Mouse (Mus musculus) olfactory bulb, adult 2 months (tissue): ENCODE measurements around the gene Aar2. TPM values are rescaled to one million over a fixed set of nuclear protein-coding genes. Genes with fewer than 3 reads are reported as not detected.

Experiments used
- H3K27ac ChIP-seq: fragments of 200-500 bp; 2 replicates; pipeline ENCODE4 v1.5.1; 2012; ENCODE audit warnings: low read depth, low read length; ENCODE audit not compliant: insufficient read depth
- H3K4me1 ChIP-seq: fragments of 200-500 bp; 2 replicates; pipeline ENCODE4 v1.6.1; 2012; ENCODE audit warnings: low read length; ENCODE audit not compliant: control insufficient read depth, insufficient read depth
- H3K4me3 ChIP-seq: fragments of 200-500 bp; 2 replicates; pipeline ENCODE4 v1.5.1; 2012; ENCODE audit warnings: mild to moderate bottlenecking, low read depth, low read length, moderate library complexity; ENCODE audit not compliant: insufficient read depth
- CTCF ChIP-seq: fragments of 200-500 bp; IDR thresholded peaks from 2 replicates; pipeline ENCODE4 v1.5.1; 2012; ENCODE audit warnings: low read depth, mild to moderate bottlenecking, low read length, moderate library complexity; ENCODE audit not compliant: insufficient read depth
- POLR2A ChIP-seq: fragments of 200-500 bp; IDR thresholded peaks from 2 replicates; pipeline ENCODE4 v1.6.1; 2012; ENCODE audit warnings: mild to moderate bottlenecking, low read depth, low read length, moderate library complexity; ENCODE audit not compliant: insufficient read depth
- WGBS: fragments of 180-500 bp; shearing (Covaris S2); methylation state at CpG from one replicate; pipeline ENCODE4 v1.1.7; 2018; 5-methylcytosine and 5-hydroxymethylcytosine counted together
- polyA plus RNA-seq: library from polyadenylated mRNA; stranded (reverse); fragments of >200 nt; gene quantifications from 2 replicates; pipeline ENCODE4 v1.2.4, GENCODE M21; 2012; ENCODE audit warnings: low replicate concordance; ENCODE audit not compliant: missing spikeins, insufficient read depth, insufficient read length

Gene Aar2
- polyA plus RNA-seq, 1 experiment = not detected

DNA sequence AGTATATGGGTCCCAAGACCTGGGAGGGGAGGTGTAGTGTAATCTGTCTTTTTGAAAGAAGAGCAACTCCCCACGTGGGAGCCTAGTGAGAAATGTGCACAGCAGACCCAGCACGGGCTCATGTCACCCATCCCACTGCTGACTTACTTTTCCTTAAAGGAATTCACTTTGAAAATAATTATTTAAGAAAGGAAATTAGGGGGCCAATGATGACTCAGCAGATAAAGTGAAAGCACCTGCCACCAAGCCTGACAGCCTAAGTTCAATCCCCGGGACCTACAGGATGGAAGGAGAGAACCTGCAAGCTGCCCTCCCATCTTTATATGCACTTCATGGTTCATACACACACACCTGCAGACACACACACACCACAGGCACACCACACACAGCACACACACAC lies 3.6 kb upstream of the Aar2 start:
- WGBS = 40% methylated on average over 3 of the region's 3 CpGs
- H3K4me1 ChIP-seq = peaks cover 10% of the 10 kb centered on the region; the same call in 1 of the 2 replicates
- H3K27ac ChIP-seq = no peak overlapping the region
- H3K4me3 ChIP-seq = no peak overlapping the region
- TF ChIP-seq CTCF (no peak), POLR2A (no peak)

DNA sequence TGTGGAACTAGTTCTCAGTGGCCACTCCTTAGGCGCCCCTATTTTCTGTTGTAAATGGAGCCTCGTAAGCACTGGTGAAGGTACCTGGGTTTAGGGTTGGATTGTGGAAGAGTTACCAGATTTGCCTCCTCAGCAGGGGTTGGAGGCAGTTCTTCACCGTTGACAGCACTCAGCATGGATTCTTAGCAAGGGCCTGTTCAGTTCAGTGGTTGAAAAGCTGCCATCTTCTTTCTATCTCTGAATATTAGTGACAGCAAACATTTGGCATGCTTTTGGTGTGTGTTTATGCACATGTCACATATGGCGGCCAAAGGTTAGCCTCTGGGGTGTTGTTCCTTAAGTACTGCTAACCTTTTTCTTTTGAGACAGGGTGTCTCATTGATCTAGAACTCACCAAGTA lies 5.0 kb downstream of the Aar2 start:
- Histone ChIP-seq H3K27ac (no peak overlapping the region), H3K4me3 (no peak overlapping the region), H3K4me1 (peaks cover 2% of the 10 kb centered on the region; the same call in 1 of the 2 replicates)
- TF ChIP-seq POLR2A (no peak), CTCF (no peak)
- 84% methylated on average over 4 of the region's 4 CpGs for WGBS

GRCm38 (mm10) chr2:156561808-156562207 lies 14.4 kb downstream of the Aar2 start:
- Histone ChIP-seq H3K4me3 (no peak overlapping the region), H3K27ac (no peak overlapping the region), H3K4me1 (no peaks in the 10 kb centered on the region)
- WGBS = 93% methylated on average over 2 of the region's 2 CpGs
- TF ChIP-seq CTCF (no peak), POLR2A (no peak)

GRCm38 (mm10) chr2:156563557-156563956 lies 16.2 kb downstream of the Aar2 start:
- peak overlapping the region; percentile 63 for H3K27ac ChIP-seq
- H3K4me3 ChIP-seq = no peak overlapping the region
- WGBS = 17% methylated on average over 5 of the region's 5 CpGs
- TF ChIP-seq POLR2A = no peak
- no peak for TF ChIP-seq CTCF
- H3K4me1 ChIP-seq = no peaks in the 10 kb centered on the region; the same call in 1 of the 2 replicates

GRCm38 (mm10) chr2:156566512-156566911 lies 19.1 kb downstream of the Aar2 start:
- Histone ChIP-seq H3K4me3 (no peak overlapping the region), H3K27ac (no peak overlapping the region), H3K4me1 (no peaks in the 10 kb centered on the region; the same call in 1 of the 2 replicates)
- TF ChIP-seq CTCF (no peak), POLR2A (no peak)
- WGBS = 48% methylated on average over 2 of the region's 2 CpGs

DNA sequence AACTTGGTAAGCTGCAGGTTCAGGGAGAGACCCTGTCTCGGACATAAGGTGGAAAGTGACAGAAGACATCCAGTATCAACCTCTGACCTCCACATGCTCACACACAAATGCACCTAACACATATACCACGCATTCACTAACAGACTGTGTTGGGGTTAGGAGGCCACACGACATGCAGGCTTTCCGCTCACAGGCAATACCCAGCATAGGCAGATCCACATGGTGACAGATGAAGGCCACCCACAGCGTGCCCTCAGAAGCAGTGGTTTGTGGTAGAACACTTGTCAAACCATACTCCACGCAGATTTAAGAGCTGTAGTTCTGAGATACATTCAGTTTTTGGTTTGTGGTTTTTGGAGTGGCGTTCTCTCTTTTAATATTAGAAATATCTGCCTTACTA lies 21.3 kb downstream of the Aar2 start:
- H3K27ac ChIP-seq = no peak overlapping the region
- no peaks in the 10 kb centered on the region; the same call in 1 of the 2 replicates for H3K4me1 ChIP-seq
- TF ChIP-seq POLR2A (no peak), CTCF (no peak)
- H3K4me3 ChIP-seq = no peak overlapping the region
- WGBS = 92% methylated on average over 7 of the region's 7 CpGs

DNA sequence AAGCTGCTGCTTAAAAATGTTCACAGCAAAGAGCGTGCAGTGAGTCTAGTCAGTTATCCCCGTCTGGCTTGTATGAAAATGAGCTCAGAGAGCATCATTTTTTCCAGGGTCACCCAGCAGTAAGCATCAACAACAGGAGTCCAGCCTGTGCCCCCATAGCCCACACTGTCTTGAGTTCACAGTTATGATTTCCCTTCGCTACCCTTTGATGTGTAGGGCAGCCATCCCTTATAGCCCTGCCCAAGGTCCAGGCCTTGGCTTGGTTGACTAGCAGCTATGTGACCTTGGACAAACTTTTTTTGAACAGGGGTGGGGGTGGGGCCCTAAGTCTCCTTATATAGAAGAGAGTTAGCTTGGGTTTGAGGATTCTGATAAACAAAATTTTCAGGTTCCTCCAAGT lies 21.9 kb downstream of the Aar2 start:
- Histone ChIP-seq H3K4me1 (no peaks in the 10 kb centered on the region; the same call in 1 of the 2 replicates), H3K4me3 (no peak overlapping the region), H3K27ac (no peak overlapping the region)
- TF ChIP-seq CTCF (no peak), POLR2A (no peak)
- WGBS = 92% methylated on average over 3 of the region's 3 CpGs

DNA sequence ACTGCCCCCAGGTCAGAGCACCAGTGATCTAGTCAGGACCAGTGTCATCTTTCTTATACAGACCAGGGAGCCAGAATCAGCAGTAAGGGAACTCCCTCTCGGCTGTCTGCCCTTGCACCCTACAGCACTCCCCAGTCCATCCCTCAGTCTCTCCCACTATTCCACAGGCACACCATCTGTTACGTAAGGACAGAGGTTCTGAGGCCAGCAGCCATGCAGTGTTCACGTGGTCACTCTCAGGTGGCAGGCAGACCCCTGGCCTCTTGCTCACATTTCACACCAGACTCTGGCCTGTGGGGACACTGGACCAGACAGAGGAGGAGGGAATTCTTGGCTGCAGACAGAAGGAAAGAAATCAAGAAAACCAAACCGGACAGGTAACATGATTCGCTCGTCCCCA lies 24.1 kb downstream of the Aar2 start:
- H3K4me1 ChIP-seq = no peaks in the 10 kb centered on the region; the same call in 1 of the 2 replicates
- TF ChIP-seq CTCF = no peak
- TF ChIP-seq POLR2A = no peak
- no peak overlapping the region for H3K4me3 ChIP-seq
- whole genome bisulfite sequencing = 87% methylated on average over 6 of the region's 6 CpGs
- no peak overlapping the region for H3K27ac ChIP-seq

- H3K4me1 ChIP-seq = peaks cover 37% of the 10 kb centered on the region
- TF ChIP-seq POLR2A = no peak
- no peak for TF ChIP-seq CTCF
- 81% methylated on average over 7 of the region's 7 CpGs for WGBS
- no peak overlapping the region for H3K4me3 ChIP-seq
- no peak overlapping the region for H3K27ac ChIP-seq
Observed at GRCm38 (mm10) chr2:156576850-156577587, 29.6 kb downstream of the Aar2 start.
